Mouse (Mus musculus) cortical plate, adult 2 months (tissue): ENCODE measurements around the gene Ltf. TPM values are rescaled to one million over a fixed set of nuclear protein-coding genes. Genes with fewer than 3 reads are reported as not detected.

Source experiments
- H3K27ac ChIP-seq: fragments of 200-500 bp; 2 replicates; pipeline ENCODE4 v1.5.1; 2012; ENCODE audit warnings: low read length, control low read depth, inconsistent platforms; ENCODE audit not compliant: insufficient read depth
- H3K4me1 ChIP-seq: fragments of 200-500 bp; 2 replicates; pipeline ENCODE4 v1.6.1; 2011; ENCODE audit warnings: low read length; ENCODE audit not compliant: control insufficient read depth, insufficient read depth
- H3K4me3 ChIP-seq: fragments of 200-500 bp; 2 replicates; pipeline ENCODE4 v1.5.1; 2011; ENCODE audit warnings: mild to moderate bottlenecking, low read length, control low read depth; ENCODE audit not compliant: insufficient read depth
- CTCF ChIP-seq: fragments of 200-500 bp; IDR thresholded peaks from 2 replicates; pipeline ENCODE4 v1.5.1; 2011; ENCODE audit warnings: mild to moderate bottlenecking, control low read depth, low read length; ENCODE audit not compliant: insufficient read depth; ENCODE audit errors: extremely low read depth
- POLR2A ChIP-seq: fragments of 200-500 bp; IDR thresholded peaks from 2 replicates; pipeline ENCODE4 v1.6.1; 2011; ENCODE audit warnings: mild to moderate bottlenecking, low read length, control low read depth; ENCODE audit not compliant: insufficient read depth; ENCODE audit errors: extremely low read depth
- polyA plus RNA-seq: library from polyadenylated mRNA; depleted of rRNA; stranded (reverse); fragments of >200 nt; gene quantifications from 2 replicates; pipeline ENCODE4 v1.2.3, GENCODE M21; 2012; rRNA removed

Ltf gene
- 0.40 TPM in 1 of 2 replicates, not detected in the other for polyA plus RNA-seq

DNA sequence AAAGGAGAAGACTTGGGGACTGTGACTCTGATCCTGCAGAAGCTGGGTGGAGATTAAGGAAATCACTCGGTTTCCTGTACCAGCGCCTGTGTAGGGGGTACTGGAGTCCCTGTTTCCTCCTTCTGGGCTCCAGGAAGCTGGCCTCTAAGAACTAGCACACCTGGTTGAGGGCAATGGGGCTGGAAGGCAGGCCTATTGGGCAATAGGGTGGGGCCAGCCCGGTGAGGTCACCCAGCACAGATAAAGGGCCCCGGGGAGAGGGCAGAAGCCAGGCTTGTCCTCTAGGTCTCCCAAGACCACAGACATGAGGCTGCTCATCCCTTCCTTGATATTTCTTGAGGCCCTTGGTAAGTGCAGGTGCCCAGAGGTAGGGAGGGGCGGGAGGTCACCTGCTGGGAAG, at the start of gene Ltf:
Ltf (plus strand) TSS at position 250 of the 400 bp plus-strand sequence.
- H3K27ac ChIP-seq, result no peak within 1 kb of the TSS
- H3K4me1 ChIP-seq, result no peaks in the 10 kb centered on the region
- TF ChIP-seq CTCF, result no peak
- TF ChIP-seq POLR2A, result no peak
- no peak within 1 kb of the TSS for H3K4me3 ChIP-seq

GRCm38 (mm10) chr9:110979411-110979810, 39.7 kb upstream of the Ltf start:
- Histone ChIP-seq H3K27ac (no peak overlapping the region), H3K4me1 (0 out of 2 replicates have a peak, but pooled peaks cover 2% of the 10 kb centered on the region), H3K4me3 (no peak overlapping the region)
- TF ChIP-seq CTCF, result no peak

GRCm38 (mm10) chr9:110982351-110982750, 36.7 kb upstream of the Ltf start:
- no peak overlapping the region for H3K4me3 ChIP-seq
- H3K4me1 ChIP-seq, result 0 out of 2 replicates have a peak, but pooled peaks cover 2% of the 10 kb centered on the region

DNA sequence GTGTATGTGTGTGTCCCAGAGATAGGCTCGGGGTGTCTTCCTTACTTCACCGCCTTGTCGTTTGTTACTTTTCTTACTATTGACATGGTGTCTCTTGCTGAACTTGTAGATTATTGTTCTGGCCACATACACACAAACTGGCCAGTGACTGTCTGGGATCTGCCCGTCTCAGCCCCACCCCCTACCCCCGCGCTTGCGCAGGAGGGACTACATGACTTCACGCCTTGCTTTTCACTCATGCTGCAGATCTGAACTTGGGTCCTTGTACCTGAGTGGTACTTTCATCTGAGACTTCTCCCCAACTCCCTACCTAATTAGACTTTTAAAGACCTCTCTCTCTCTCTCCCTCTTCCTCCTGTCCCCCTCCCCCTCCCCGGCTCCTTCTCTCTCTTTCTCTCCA, 35.0 kb upstream of the Ltf start:
- H3K4me1 ChIP-seq, result 0 out of 2 replicates have a peak, but pooled peaks cover 2% of the 10 kb centered on the region
- no peak overlapping the region for H3K4me3 ChIP-seq
- TF ChIP-seq CTCF, result no peak
- no peak for TF ChIP-seq POLR2A
- H3K27ac ChIP-seq, result no peak overlapping the region

More at GRCm38 (mm10) chr9:110982351-110982750, 36.7 kb upstream of the Ltf start:
- TF ChIP-seq POLR2A (no peak), CTCF (no peak)
- H3K27ac ChIP-seq, result no peak overlapping the region

GRCm38 (mm10) chr9:110985541-110985940, 33.5 kb upstream of the Ltf start:
- H3K4me3 ChIP-seq, result no peak overlapping the region
- no peak for TF ChIP-seq POLR2A
- H3K4me1 ChIP-seq, result 0 out of 2 replicates have a peak, but pooled peaks cover 2% of the 10 kb centered on the region
- H3K27ac ChIP-seq, result no peak overlapping the region

DNA sequence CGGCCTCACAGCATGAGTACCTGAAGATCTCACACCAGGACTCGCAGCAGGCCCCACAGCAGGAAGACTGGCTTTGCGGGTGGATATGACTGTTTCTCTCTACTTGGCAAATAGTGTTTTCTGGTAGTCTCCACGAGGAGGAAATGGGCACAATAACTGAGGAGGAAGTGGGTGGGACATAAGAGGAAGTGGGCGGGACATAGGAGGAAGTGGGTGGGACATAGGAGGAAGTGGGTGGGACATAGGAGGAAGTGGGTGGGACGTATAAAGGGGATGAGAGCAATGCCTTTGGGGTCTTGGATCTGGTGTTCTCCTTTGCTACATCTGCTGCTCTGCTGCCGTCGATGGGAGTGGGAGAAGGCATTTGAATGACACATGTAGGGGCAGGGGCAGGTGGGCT, 33.1 kb upstream of the Ltf start:
- no peak overlapping the region for H3K27ac ChIP-seq
- no peak overlapping the region for H3K4me3 ChIP-seq
- 0 out of 2 replicates have a peak, but pooled peaks cover 2% of the 10 kb centered on the region for H3K4me1 ChIP-seq
- no peak for TF ChIP-seq CTCF
- no peak for TF ChIP-seq POLR2A

- Histone ChIP-seq H3K27ac (no peak overlapping the region), H3K4me1 (0 out of 2 replicates have a peak, but pooled peaks cover 2% of the 10 kb centered on the region), H3K4me3 (no peak overlapping the region)
- TF ChIP-seq CTCF (no peak), POLR2A (no peak)
Measured at GRCm38 (mm10) chr9:110987331-110987730, 31.7 kb upstream of the Ltf start.

DNA sequence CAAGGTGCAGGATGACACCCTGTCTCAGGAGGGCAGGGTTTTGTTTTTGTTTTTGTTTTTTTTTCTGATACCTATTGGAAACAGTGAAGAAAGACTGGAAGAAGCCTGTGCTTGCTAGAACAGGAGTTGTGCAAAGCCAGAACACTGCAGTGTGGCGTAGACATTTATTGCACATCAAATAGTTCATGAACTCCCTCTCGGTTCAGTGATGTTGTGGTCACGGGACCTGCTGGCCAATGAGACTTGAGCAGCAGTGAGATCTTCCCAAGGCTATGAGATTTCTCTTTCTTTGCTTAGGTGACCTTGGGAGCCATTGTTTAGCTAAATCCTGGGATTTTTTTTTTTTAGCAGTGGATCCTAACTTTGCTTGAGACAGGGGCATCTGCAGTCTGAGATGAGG, 31.0 kb upstream of the Ltf start:
- Histone ChIP-seq H3K27ac (no peak overlapping the region), H3K4me1 (no peaks in the 10 kb centered on the region), H3K4me3 (no peak overlapping the region)
- TF ChIP-seq CTCF (no peak), POLR2A (no peak)

DNA sequence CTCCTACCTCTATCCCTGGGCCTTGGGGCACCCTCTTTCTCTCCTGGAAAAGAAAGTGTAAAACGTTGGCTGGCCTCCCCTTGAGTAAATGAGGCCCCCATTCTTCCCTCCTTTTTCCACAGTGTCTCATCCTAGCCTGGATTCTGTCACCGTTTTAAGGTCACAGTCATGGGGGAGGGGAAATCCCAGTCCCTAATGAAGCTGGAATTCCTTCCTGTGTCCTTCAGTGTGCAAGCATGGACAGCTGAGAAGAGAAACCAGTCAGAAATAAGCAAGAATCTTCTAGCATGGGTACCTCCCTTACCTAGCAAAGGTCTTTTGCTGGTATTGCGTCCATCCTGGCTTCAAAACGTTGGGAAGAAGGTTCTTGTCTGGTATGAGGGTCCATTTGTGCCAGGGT, 29.9 kb upstream of the Ltf start:
- H3K4me3 ChIP-seq, result no peak overlapping the region
- TF ChIP-seq CTCF, result no peak
- no peak for TF ChIP-seq POLR2A

GRCm38 (mm10) chr9:110989543-110989942, 29.5 kb upstream of the Ltf start:
- Histone ChIP-seq H3K4me1 (no peaks in the 10 kb centered on the region), H3K4me3 (no peak overlapping the region), H3K27ac (no peak overlapping the region)
- TF ChIP-seq CTCF, result no peak
- TF ChIP-seq POLR2A, result no peak

More for the DNA sequence above, 29.9 kb upstream of the Ltf start:
- H3K4me1 ChIP-seq, result no peaks in the 10 kb centered on the region
- no peak overlapping the region for H3K27ac ChIP-seq
